Mouse (Mus musculus): ENCODE data around the gene Shox2. TPM values are rescaled to one million over a fixed set of nuclear protein-coding genes. Genes with fewer than 3 reads are reported as not detected.

Shox2 gene
- polyA plus RNA-seq, 2 experiments from 2014 or later = not detected

DNA sequence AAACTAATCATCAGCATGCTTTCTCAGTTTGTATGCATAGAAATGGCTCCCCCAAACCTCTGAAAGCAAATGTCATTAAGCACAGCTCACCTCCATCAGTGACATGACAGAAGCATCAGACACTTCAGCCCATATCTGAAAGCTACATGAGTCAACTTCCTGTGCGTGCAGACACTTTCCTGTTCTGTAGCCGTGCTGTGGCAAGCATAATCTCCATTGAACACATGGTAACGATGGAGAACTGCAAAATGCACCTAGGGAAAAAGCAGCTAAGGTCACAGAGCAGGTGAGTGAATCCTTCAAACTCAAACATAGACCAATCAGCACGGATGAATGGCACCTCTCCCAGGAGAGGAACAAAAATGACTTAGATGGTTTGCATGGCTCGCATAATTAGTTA, 21.6 kb downstream of the Shox2 start:
- ATAC-seq = no peak

- ATAC-seq = no peak
Measured at GRCm38 (mm10) chr3:66955126-66955525, 26.4 kb downstream of the Shox2 start.

DNA sequence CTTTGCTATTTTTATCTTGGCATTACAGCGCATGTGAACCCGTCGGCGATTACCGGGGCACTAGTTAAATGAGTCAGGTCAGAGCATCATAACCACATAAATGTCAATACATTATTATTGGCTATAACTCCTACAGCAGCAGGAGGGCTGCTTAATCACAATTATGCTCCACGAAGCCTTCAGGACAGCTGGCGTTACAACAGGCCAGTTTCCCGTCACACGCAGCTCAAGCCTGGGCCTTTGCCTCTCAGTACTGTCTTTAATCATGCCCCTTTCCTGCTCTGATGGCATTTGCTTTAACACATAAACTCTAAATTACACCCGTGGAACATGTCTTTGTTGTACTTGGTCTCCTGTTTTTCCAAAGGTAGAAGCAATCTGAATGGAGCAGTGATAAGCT, 41.9 kb downstream of the Shox2 start:
- no peak for ATAC-seq

DNA sequence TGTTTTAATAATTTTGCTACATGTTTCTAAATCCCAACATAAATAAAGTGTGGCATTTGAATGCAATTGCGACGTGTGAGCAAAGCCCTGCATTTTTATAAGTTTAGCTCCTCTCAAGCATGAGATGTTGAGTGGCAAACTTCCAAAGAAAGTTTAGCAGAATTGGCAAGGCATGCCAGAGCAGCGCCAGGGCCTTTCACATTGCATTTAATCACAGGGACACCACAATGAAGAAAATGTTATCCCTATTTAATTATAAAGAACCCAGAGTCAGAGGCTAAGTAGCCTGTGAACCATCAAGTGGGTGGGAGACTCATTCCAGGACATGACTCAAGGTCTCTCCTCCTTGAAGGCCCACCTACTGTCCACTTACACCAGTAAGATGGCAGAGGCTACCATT, 59.1 kb downstream of the Shox2 start:
- no peak for ATAC-seq

Other genes with a start within 250 kb of the Shox2 start
- gene Rsrc1, start 381 bp downstream of the Shox2 start, polyA plus RNA-seq (2017; shearing (Covaris generic)) = 10 to 100 TPM; 38.8 to 47.0 TPM